Mouse (Mus musculus): ENCODE results near the gene Gm21828. TPM values are rescaled to one million over a fixed set of nuclear protein-coding genes. Genes with fewer than 3 reads are reported as not detected.

Gm21828 gene
- polyA plus RNA-seq (2012; rRNA removed): not detected in 2 replicates

DNA sequence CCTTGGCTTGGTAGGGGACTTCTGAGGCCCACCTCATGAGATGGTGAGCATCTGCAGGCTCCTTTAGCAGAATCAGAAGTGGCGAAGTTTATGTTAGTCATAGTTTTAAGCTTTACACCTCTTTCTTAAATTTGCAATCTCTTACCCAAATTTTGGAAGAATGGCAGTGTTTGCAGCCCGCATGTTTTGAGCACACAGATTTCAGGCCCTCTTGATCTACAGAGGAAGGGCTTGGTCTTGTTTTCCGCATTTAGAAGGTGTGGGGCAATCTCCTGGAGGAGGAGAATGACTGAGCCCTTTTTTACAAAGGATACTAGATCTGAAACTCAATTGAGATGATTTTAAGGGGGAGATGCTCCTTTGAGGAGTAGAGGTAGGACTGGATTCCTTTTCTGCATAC is at the start of gene Gm21828:
Gene Gm21828, minus strand, starts transcription at position 101 of the 400 bp plus-strand sequence.

DNA sequence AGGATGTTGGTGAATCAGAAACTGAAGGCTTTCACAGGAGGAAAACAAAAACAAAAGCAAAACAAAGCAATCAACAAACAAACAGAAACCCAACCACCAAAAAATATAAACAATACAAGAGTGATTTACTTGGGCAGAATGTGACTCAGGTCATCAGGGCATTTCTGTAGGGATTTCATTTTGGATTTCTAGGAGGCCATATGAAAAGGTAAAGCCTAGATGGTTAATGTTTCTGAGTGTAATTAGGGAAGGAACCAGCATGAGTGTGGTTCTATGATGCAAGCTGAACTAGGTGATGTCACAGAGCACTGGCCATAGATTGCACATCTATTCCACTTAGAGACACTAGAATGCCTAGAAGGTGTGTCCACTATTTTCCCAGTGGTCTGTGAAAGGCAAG is 28.4 kb upstream of the Gm21828 start, which contains the start of the genes Gm21440 and Gm21454:
Gene Gm21440, plus strand, starts transcription at position 301 of the 400 bp plus-strand sequence.
Gene Gm21454, plus strand, starts transcription at position 352 of the 400 bp plus-strand sequence.

Other genes starting within 250 kb of the Gm21828 start
- gene Gm20807, start 181.0 kb downstream of the Gm21828 start, polyA plus RNA-seq (2012; rRNA removed): not detected in 2 replicates
- gene Gm21891, start 90.4 kb downstream of the Gm21828 start, polyA plus RNA-seq (2012; rRNA removed): not detected in 2 replicates
- gene Gm21425, start 62.0 kb downstream of the Gm21828 start, polyA plus RNA-seq (2012; rRNA removed): not detected in 2 replicates
- gene Gm21440, start 28.5 kb upstream of the Gm21828 start, polyA plus RNA-seq (2012; rRNA removed): not detected in 2 replicates
- gene Gm21454, start 28.5 kb upstream of the Gm21828 start, polyA plus RNA-seq (2012; rRNA removed): not detected in 2 replicates
- not detected in 2 replicates for gene Gm21725, start 125.1 kb upstream of the Gm21828 start, polyA plus RNA-seq (2012; rRNA removed)
- gene Gm21866, start 241.7 kb upstream of the Gm21828 start, polyA plus RNA-seq (2012; rRNA removed): not detected in 2 replicates

Data from central nervous system, embryonic 18 days (tissue).